Mouse (Mus musculus): Measurements from ENCODE around the gene R3hdm1.

Gene R3hdm1

DNA sequence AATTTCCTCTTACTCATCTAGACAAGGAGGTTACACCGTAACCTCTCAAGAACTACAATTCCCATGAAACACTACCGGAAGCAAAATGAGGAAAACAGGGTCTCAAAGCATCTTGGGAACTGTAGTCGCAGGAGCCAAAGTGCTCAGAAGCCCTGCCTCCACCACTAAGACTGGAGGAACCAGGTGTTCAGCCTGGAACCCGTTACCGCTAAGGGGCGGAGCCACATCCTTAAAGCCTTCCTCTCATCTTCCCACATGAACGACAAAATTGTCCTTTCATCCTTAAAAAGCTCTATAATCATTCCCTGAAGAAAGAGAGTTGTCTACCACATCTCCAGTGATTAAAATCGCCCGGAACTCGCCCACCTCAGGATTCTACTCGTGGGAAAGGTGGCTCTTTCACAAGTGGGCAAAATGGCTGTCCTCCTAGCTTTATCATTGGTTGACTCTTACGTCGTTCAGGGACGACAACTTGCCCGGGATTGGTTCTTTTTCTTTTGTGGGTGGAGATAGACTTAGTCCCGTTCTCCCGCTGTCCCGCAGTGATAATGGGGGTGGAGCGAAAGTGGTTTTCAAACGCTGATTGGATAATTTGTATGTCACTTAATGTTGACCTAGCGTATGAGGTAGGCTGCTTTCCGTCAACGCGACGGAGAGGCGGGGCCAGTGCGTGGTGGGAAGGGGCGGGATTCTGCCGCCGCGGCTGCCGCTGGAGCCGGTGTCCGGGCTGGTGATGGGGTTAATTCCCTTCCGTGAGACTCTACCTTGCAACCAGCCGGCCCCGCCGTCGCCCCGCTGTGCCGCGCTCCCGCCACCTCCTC, at the start of gene R3hdm1, which contains the start of gene Zranb3:
Gene R3hdm1, plus strand, starts transcription at position 661 of the 821 bp plus-strand sequence.
Gene Zranb3, minus strand, starts transcription at position 407 of the 821 bp plus-strand sequence.
- WGBS = under 1% methylated on average over 43 of the region's 43 CpGs

DNA sequence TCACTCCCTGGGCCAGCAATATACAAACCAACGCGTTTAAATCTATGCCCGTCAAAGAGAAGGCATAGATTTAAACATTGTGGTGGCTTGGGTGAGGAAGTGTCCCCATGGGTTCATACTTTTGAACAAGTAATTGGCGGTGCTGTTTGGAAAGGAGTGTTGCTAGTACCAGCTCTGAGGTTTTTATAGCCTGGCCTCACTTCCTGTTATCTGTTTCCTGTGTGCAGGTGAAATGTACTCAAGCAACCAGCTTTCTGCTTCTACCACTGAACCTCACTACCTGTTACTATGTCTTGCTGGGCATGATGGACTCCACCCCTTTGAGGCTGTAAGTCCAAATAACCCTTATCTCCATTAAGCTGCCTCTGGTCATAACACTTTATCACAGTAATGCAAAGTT, 45.8 kb upstream of the R3hdm1 start:
- WGBS = 93% methylated on average over 4 of the region's 4 CpGs

DNA sequence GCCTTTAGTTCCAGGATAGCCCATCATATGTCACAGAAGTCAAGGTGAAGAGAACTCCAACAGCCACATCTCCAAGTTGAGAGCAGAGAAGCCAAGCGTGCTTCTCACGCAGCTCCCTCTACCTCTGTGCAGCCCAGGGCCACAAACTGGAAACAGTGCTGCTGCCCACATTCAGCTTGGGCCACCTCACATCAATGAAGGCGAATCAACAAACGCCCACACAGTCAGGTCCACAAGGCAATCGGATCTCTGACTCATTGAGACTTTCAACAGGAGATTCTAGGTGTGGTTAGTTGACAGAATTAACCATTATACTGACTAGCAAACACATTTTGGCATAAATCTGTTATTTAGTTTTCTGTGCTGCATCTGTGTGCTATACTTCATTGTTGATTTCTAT, 44.5 kb upstream of the R3hdm1 start:
- WGBS = 85% methylated on average over 5 of the region's 5 CpGs

DNA sequence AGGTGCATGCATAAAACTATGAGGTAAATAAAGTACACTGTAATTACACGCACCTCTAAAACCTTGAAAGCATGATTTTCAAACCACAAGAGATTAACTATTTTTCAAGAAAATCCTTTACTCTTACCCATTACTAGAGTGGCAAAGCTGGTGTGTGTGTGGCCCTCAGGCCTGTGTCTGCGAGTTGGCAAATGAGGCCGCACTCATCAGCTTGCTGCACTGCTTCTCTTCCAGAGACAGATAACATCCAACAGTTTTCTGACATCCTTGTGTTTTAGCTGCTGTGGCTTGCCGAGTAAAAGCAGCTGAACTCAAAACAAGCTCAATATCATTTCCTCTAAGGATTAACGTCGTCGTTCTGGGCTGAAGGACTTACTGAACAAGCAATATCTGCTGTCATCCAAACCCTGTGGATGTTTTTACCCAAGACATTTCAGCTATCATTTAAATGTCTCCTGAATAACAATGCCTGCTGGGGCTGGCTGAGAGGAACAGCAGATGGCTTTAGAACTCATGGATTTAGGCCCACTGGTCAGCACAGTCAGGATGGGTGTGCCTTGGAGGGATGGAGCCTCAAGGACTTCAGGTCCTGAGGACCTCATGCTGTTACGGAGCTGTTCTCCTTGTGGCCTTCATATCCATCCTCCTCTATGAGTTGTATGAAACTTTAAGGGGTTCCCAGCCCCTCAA, 42.3 kb upstream of the R3hdm1 start:
- WGBS = 64% methylated on average over 8 of the region's 8 CpGs

DNA sequence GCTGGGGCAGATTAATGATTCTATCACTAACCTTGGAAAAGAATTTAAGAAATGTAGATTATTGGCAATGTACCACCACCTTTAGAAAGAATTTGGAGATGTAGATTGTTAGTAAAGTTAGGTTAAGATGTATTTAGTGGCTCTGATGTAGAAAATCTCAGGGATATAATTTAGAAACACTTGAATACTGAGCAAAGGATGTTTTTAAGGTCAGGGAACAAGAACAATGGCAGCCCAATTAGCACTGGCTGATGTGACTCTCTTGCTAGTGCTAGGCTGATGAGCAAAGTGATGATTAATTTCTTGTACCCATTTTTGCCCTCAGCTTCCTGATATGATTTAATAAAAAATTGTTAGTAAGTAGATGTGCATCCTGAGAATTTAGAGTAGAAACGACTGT, 41.7 kb upstream of the R3hdm1 start:
- 78% methylated on average over 1 of the region's 1 CpGs for whole genome bisulfite sequencing

DNA sequence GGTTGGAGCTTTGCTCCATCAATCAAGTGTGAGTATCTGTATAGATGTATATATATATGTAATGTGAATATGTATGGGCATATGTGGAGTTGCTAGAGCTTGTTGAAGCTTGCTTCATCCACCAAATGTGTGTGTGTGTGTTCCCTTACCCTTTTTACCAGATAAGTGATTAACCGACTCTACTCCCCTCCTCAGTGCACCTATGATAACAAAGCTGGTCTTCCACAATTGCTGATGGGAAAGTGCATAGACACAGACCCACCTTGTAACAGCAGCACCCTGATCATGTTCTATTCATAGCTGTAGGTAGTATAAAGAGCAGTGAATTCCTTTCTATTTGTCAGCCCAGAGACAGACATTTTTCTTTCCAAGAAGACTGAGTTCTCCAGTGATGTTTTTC, 40.9 kb upstream of the R3hdm1 start:
- 88% methylated on average over 1 of the region's 1 CpGs for WGBS

DNA sequence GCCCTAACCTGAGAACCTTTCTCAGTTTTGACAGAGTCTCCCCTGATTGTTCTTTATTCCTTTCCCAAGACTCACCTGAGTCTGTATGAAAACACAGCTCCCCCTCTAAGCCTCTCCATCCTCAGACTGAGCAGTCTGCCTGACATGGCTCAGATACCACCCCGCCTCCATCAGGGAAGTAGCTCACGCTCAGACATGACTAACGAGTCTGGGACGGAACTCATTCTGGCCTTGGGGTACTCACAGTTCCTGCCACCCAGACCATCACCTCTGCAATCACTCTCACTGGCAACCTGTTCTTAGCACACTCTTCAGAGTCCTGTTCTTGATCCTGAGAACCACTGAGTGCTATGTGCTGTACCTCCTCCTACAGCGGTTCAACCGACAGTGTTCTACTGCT, 38.4 kb upstream of the R3hdm1 start:
- WGBS = 92% methylated on average over 6 of the region's 6 CpGs

DNA sequence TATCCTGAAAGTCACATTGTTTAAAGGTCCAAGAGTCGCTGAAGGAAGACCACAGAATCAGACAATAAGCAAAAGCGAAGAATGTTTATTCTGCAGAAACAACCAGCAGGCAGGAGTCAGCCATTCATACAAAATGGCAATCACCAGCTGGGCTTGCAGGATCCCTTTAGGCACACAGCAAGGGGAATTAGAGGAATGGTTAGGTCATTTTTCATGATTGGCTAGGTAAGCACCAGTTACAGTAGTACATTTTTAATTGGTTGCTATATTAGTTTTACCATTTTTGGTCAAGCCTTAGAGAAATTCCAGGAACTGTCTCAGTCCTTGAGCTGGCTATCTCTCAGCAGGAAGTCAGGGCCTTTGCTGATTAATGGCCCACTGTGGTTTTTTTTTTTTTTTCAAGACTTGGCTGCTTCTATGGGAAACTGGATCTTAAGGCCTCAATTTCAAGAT, 34.1 kb upstream of the R3hdm1 start:
- WGBS = 75% methylated on average over 2 of the region's 2 CpGs

DNA sequence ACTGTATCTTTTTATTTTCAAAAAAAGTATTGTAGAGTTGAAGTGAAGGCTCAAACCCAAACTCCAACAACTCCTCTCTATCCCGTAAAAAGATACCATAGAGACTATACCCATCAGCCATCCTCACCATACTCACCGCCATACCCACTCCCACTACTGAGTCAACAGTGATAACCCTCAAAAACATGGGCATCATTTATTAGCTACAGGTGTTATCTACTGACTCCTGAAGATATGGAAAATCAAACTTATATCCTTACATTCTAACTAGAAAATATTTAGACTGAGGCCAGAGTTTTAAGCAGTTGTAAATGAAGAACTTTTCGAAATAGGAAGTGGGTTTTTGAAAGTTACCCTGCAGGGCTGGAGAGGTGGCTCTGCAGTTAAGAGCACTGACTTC, 33.1 kb upstream of the R3hdm1 start:
- 96% methylated on average over 3 of the region's 3 CpGs for WGBS

DNA sequence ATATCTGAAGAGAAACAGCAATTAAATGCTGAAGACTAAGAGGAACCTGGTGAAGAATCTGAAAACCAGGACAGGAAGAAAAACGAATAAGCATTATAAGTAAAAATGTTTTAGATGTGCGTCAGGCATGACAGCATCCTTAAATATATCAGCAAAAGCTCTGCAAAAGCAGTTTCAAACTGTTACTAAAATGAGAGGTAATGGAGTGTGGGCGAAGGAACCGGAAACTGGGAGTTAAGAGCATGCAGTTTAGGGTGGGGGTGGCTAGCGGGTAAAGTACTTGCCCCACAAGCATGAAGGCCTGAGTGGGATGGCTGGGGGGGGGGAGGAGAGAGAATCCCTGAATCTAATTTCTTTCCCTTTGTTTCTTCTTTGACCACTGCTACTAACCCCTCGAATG, 30.1 kb upstream of the R3hdm1 start:
- 51% methylated on average over 6 of the region's 6 CpGs for WGBS

DNA sequence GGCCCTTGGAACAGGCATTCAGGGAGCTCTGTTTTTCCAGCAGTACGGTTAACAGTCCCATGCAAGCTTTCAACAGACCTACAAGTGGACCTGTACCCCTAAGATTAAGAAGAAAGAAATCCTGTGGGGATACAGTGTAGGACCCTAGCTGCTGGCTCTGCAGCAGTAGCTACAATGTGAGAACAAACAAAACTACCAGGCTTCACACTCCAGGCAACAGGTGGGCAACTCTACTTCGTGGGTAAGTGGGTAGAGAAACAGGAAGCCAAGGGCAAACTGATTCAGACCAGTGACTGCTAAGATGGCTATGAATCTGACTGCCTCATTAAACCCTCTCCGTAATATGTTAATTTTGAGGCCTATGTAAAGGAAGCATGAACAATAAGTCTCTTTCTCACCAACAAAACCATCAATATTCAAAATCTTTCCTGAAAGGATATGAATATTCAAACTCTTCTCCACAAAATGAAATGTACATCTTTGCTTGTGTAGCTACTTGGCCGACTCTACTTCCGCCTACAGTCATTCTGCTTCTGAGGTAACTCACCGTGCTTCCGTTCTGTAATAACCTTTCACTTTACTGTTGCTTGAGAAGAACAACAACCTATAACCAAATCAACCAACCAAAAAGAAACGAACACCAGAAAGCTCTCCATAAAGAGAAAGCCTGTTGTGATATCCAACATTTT, 26.2 kb upstream of the R3hdm1 start:
- WGBS = 45% methylated on average over 8 of the region's 8 CpGs

DNA sequence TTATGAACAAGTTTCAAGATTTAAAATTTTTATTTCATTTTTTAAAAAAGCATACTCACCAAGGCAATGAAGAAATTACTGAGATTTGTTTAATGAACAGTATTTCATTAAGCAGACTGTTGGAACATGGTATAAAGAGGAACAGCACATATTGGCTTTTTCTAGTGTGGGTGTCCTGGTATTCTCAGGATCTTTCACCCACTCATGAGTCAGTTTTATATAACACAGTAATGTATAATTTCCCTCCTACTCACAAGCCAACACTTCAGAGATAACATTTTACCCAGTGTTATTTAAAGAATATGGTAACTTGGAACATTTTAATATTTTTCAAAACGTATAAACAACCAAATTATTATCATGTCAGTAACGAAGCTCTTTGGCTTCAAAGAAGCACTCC, 25.3 kb upstream of the R3hdm1 start:
- WGBS = 48% methylated on average over 2 of the region's 2 CpGs

DNA sequence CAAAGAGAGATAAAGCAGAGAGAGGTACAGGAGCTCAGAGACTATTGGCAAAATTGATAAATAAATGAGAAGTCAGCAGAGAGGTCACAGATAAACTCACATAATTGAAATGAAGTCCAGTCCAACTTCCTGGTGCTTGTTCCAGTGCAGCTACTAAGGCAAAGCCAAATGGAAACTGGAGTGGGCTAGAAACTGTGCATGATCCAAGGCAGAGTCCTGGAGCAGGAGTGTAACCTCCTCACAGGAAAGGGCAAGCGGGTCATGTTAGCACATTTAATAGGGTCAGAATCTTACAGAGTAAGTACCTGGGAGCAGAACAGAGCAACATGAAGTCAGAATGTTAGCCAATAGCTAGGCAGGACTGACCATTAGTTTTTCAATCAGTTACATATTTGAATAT, 24.5 kb upstream of the R3hdm1 start:
- 100% methylated on average over 1 of the region's 1 CpGs for WGBS

DNA sequence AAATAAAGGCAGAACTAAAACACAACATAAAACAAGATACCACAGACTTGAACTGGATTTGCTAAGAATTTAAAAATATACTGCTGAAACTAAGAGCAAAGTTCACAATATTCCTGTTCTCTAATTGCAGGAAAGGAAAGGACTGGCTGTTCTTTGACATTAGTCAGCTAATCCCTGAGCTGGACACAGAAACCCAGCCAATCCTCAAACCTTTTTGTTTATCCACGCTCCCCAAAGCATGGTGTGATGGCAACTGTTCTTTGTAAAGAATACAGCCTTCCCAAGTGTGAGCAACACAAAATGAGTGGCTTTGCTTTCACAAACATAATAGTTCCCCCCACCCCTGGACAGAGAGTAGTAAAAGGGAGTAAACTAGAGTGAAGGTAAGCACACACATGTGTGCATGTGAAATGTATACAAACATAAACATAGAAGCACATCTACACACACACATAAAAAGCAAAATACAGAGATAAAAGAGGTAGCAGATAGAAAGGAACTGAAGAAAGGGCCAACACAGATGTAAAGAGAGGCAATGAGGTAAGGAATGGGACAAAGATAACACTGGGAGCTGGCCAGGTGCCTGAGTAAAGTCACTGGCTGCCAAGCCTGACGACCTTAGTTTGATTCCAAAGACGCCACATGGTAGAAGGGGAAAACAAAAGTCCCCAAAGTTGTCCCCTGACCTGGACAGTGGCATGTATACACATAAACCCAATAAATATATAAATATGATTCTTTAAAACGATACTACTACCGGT, 22.0 kb upstream of the R3hdm1 start:
- 58% methylated on average over 5 of the region's 5 CpGs for WGBS

DNA sequence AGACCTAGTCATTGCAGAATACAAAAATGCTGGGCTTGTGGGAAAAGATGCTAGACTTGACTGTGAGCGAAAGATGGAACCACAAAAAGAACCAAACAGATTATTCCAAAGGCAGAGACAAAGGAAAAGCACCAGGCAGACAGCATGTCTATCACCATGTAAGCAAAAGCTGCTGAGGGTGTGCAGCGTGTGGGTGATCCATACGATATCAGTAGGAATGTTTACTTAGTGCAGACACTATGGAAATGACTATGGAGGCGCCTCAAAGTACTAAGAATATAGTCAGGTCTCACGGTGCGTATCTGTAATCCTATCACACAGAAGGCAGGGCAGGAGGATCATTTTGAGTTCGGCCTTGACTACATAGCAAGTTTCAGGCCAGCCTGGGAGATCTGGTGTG, 21.2 kb upstream of the R3hdm1 start:
- WGBS = 55% methylated on average over 7 of the region's 7 CpGs

DNA sequence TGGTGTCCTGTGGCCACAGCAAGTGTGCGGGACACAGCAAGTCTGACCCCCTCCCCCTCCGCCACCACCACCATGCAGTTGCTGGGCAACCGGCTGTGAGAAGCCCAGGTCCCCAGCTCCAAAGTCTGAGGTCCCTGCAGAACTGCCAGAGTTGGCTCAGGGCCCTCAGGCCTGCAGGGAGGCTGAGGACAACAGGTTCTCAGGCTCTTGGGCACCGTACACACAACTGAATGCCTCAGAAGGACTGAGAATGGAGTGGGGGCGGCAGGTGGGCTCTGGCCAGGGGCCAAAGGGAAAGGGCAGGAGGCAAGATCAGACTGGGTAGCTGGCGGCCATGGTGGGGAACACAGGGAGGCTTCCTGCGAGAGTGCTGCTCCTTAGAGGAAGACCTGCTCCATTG, 20.3 kb upstream of the R3hdm1 start:
- WGBS = 67% methylated on average over 7 of the region's 7 CpGs

DNA sequence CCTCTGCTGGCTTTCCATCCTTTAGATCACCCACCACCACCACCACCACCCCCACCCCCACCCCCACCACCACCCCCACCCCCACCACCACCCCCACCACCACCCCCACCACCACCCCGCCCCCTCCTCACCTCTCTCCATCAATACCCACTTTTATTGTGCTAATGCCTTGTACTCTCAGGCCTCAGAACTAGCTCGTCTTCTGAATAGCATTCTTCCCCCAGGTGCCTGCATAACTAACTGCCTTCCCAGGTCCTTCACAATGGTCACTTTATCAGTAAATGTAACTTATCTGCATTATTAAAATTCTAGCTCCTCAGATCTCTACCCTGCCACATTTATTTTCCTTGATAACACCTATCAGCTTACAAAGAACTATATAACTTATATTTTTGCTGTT, 8.4 kb upstream of the R3hdm1 start:
- WGBS = 90% methylated on average over 2 of the region's 2 CpGs

DNA sequence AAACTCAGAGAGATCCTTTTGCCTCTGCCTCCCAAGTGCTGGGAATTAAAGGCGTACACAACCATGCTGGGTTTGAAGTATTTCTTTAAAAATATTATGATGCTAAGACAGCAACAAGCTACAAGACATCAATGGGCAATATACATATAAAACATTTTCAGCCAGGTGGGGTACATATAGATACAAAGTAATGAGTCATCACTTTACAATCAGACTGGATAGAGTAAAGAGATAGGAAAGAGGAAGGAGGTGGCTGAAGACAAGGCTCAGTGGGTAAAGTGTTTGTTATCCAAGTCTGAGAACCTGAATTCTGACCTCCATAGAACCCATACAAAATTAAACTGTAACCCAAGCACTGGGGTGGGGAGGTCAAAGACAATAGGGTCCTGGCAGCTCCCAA, 4.8 kb upstream of the R3hdm1 start:
- 100% methylated on average over 1 of the region's 1 CpGs for WGBS

DNA sequence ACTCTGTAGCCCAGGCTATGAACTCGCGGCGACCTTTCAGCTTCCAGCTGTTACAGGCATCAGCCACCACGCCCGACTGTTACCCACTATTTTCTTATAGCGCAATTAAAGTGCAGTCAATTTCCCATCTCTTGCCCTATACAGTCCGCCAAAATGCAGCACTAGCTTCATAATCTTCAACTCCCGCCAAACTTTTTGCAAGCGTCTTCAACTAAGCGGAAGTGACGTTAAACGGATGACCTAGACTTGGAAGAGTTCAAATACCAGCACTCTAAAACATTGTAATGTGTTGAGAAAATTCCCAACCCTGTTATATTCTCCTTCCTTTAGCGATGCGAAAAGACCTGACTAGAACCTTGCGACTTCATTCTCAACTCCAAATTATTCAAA, 855 bp upstream of the R3hdm1 start:
- under 1% methylated on average over 15 of the region's 15 CpGs for WGBS

DNA sequence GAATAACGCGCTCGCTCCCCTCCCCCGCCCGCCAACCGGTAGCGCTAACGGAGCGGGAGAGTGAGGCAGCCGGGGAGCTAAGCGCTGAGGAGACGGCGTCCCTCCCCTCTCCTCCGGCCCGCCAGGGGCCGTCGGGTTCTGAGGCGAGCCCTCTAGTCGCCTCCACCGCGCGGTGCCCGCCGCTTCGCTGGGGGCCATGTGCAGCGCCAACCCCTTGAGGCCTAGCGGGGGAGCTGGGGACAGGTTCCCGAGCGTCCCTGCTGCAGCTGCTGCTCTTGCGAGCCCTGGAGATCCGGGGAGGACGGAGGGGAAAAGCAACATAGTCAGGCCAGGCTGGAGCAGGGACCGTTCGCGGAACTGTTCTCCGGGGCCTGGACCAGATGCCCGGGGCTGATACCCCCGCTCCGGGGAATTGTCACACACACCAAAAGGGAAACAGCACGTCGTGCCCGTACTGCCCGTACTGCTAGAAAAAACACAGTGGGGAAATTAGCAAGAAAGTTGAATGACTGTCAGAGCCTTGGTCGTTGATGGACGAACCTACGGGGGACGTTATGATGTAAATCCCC, 503 bp downstream of the R3hdm1 start:
- under 1% methylated on average over 47 of the region's 47 CpGs for WGBS

DNA sequence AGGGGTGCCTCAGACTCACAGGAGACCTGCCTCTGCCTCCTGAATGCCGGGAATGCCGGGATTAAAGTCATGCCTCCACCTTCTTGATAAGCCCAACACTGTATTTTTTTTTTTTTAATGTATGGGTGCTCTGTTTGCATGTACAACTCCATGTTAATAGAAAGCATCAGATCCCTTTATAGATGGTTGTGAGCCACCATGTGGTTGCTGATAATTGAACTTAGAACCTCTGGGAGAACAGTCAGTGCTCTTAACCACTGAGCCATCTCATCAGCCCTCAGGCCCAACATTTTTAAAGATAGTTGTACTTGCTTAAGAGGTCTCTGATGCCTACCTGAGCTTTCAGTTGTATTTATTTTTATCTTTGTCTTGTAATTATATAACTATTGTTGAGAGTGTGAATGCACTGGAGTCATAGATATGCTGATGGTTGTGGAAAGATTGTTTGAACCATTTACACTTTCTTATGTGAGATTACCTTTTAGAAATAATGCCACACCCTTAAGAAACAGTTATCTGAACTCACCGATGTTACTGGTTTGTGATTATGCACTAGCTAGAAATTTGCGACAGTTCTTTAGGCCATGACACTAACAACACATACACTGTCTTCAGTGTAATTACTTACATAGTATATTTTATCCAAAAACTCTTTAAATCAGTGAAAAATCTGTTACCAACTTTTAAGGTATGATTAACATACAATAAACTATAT, 18.0 kb downstream of the R3hdm1 start:
- WGBS = 93% methylated on average over 4 of the region's 4 CpGs

Data from cerebral cortex, adult 2 months (tissue).